Mouse (Mus musculus): Measurements from ENCODE around the gene Ppara. TPM values are rescaled to one million over a fixed set of nuclear protein-coding genes. Genes with fewer than 3 reads are reported as not detected.
A peak's percentile ranks its signal among the peaks of the same experiment; 100 is the strongest.

Ppara gene
- polyA plus RNA-seq, 1 experiment from 2014 or later = 1.2 TPM

- H3K4me3 ChIP-seq (replicated peaks; ENCODE audit: low read length) = no peak overlapping the region
- H3K4me2 ChIP-seq (replicated peaks) = no peak overlapping the region
- no peak overlapping the region for H3K9ac ChIP-seq
- WGBS = 36% methylated on average over 10 of the region's 10 CpGs
- H3K4me1 ChIP-seq (replicated peaks; ENCODE audit: control insufficient read depth, insufficient read depth, low read length) = no peaks in the 10 kb centered on the region
- peak overlapping the region; percentile 49 for H3K27ac ChIP-seq
- DNase-seq (ENCODE audit: low spot score) = peak; percentile 77
- no peaks in the 10 kb centered on the region for H3K9me3 ChIP-seq (ENCODE audit: control insufficient read depth, low read length)
- ATAC-seq (ENCODE audit: low FRiP score) = peak; percentile 21; the same call in 1 of the 2 replicates
- no peaks in the 10 kb centered on the region for H3K27me3 ChIP-seq (ENCODE audit: control insufficient read depth, insufficient read depth, low read length)
- H3K36me3 ChIP-seq (replicated peaks; ENCODE audit: control insufficient read depth, insufficient read depth) = peaks cover 33% of the 10 kb centered on the region
Observed at GRCm38 (mm10) chr15:85709268-85709973, 25.4 kb upstream of the Ppara start.

GRCm38 (mm10) chr15:85710179-85710578 is 24.6 kb upstream of the Ppara start:
- no peaks in the 10 kb centered on the region for H3K27me3 ChIP-seq (ENCODE audit: control insufficient read depth, insufficient read depth, low read length)
- peak; percentile 88 for DNase-seq (ENCODE audit: low spot score)
- H3K36me3 ChIP-seq (replicated peaks; ENCODE audit: control insufficient read depth, insufficient read depth) = peaks cover 25% of the 10 kb centered on the region
- H3K4me2 ChIP-seq (replicated peaks) = no peak overlapping the region
- H3K4me1 ChIP-seq (replicated peaks; ENCODE audit: control insufficient read depth, insufficient read depth, low read length) = no peaks in the 10 kb centered on the region
- ATAC-seq (ENCODE audit: low FRiP score) = peak; percentile 47
- 0% methylated on average over 4 of the region's 8 CpGs for WGBS
- peak overlapping the region; percentile 49; the same call in 1 of the 2 replicates for H3K27ac ChIP-seq
- no peak overlapping the region for H3K4me3 ChIP-seq (replicated peaks; ENCODE audit: low read length)
- no peak overlapping the region for H3K9ac ChIP-seq
- H3K9me3 ChIP-seq (ENCODE audit: control insufficient read depth, low read length) = no peaks in the 10 kb centered on the region

GRCm38 (mm10) chr15:85710641-85711580 is 23.9 kb upstream of the Ppara start:
- H3K9me3 ChIP-seq (ENCODE audit: control insufficient read depth, low read length) = no peaks in the 10 kb centered on the region
- ATAC-seq (ENCODE audit: low FRiP score) = no peak
- no peaks in the 10 kb centered on the region for H3K4me1 ChIP-seq (replicated peaks; ENCODE audit: control insufficient read depth, insufficient read depth, low read length)
- H3K4me2 ChIP-seq (replicated peaks) = no peak overlapping the region
- DNase-seq (ENCODE audit: low spot score) = no peak
- WGBS = 82% methylated on average over 17 of the region's 17 CpGs
- H3K27ac ChIP-seq = no peak overlapping the region
- H3K9ac ChIP-seq = no peak overlapping the region
- H3K27me3 ChIP-seq (ENCODE audit: control insufficient read depth, insufficient read depth, low read length) = no peaks in the 10 kb centered on the region
- no peak overlapping the region for H3K4me3 ChIP-seq (replicated peaks; ENCODE audit: low read length)
- H3K36me3 ChIP-seq (replicated peaks; ENCODE audit: control insufficient read depth, insufficient read depth) = peaks cover 18% of the 10 kb centered on the region

GRCm38 (mm10) chr15:85712565-85713168 is 22.1 kb upstream of the Ppara start:
- DNase-seq (ENCODE audit: low spot score) (no peak), ATAC-seq (ENCODE audit: low FRiP score) (no peak)
- Histone ChIP-seq H3K4me3 (replicated peaks; ENCODE audit: low read length) (no peak overlapping the region), H3K36me3 (replicated peaks; ENCODE audit: control insufficient read depth, insufficient read depth) (0 out of 2 replicates have a peak, but pooled peaks cover under 1% of the 10 kb centered on the region), H3K9me3 (ENCODE audit: control insufficient read depth, low read length) (no peaks in the 10 kb centered on the region), H3K4me1 (replicated peaks; ENCODE audit: control insufficient read depth, insufficient read depth, low read length) (no peaks in the 10 kb centered on the region), H3K27ac (no peak overlapping the region), H3K9ac (no peak overlapping the region), H3K27me3 (ENCODE audit: control insufficient read depth, insufficient read depth, low read length) (no peaks in the 10 kb centered on the region), H3K4me2 (replicated peaks) (no peak overlapping the region)
- 42% methylated on average over 5 of the region's 5 CpGs for WGBS

GRCm38 (mm10) chr15:85713417-85713816 is 21.4 kb upstream of the Ppara start:
- no peaks in the 10 kb centered on the region for H3K27me3 ChIP-seq (ENCODE audit: control insufficient read depth, insufficient read depth, low read length)
- no peak overlapping the region for H3K27ac ChIP-seq
- no peaks in the 10 kb centered on the region for H3K9me3 ChIP-seq (ENCODE audit: control insufficient read depth, low read length)
- H3K9ac ChIP-seq = no peak overlapping the region
- ATAC-seq (ENCODE audit: low FRiP score) = no peak
- no peak overlapping the region for H3K4me2 ChIP-seq (replicated peaks)
- H3K4me1 ChIP-seq (replicated peaks; ENCODE audit: control insufficient read depth, insufficient read depth, low read length) = no peaks in the 10 kb centered on the region
- WGBS = 90% methylated on average over 9 of the region's 9 CpGs
- no peak for DNase-seq (ENCODE audit: low spot score)
- no peaks in the 10 kb centered on the region for H3K36me3 ChIP-seq (replicated peaks; ENCODE audit: control insufficient read depth, insufficient read depth)
- no peak overlapping the region for H3K4me3 ChIP-seq (replicated peaks; ENCODE audit: low read length)

GRCm38 (mm10) chr15:85715059-85715458 is 19.7 kb upstream of the Ppara start:
- no peak overlapping the region for H3K4me2 ChIP-seq (replicated peaks)
- no peaks in the 10 kb centered on the region for H3K4me1 ChIP-seq (replicated peaks; ENCODE audit: control insufficient read depth, insufficient read depth, low read length)
- no peak for DNase-seq (ENCODE audit: low spot score)
- H3K9ac ChIP-seq = no peak overlapping the region
- H3K27me3 ChIP-seq (ENCODE audit: control insufficient read depth, insufficient read depth, low read length) = no peaks in the 10 kb centered on the region
- no peaks in the 10 kb centered on the region for H3K9me3 ChIP-seq (ENCODE audit: control insufficient read depth, low read length)
- no peak overlapping the region for H3K4me3 ChIP-seq (replicated peaks; ENCODE audit: low read length)
- H3K27ac ChIP-seq = no peak overlapping the region
- no peak for ATAC-seq (ENCODE audit: low FRiP score)
- WGBS = 80% methylated on average over 3 of the region's 3 CpGs
- H3K36me3 ChIP-seq (replicated peaks; ENCODE audit: control insufficient read depth, insufficient read depth) = no peaks in the 10 kb centered on the region

- WGBS = 4% methylated on average over 7 of the region's 7 CpGs
- H3K4me2 ChIP-seq (replicated peaks) = no peak overlapping the region
- no peak overlapping the region for H3K4me3 ChIP-seq (replicated peaks; ENCODE audit: low read length)
- DNase-seq (ENCODE audit: low spot score) (peak; percentile 86), ATAC-seq (ENCODE audit: low FRiP score) (peak; percentile 31; the same call in 1 of the 2 replicates)
- no peaks in the 10 kb centered on the region for H3K4me1 ChIP-seq (replicated peaks; ENCODE audit: control insufficient read depth, insufficient read depth, low read length)
- H3K9ac ChIP-seq = no peak overlapping the region
- no peak overlapping the region for H3K27ac ChIP-seq
- no peaks in the 10 kb centered on the region for H3K27me3 ChIP-seq (ENCODE audit: control insufficient read depth, insufficient read depth, low read length)
- no peaks in the 10 kb centered on the region for H3K36me3 ChIP-seq (replicated peaks; ENCODE audit: control insufficient read depth, insufficient read depth)
- H3K9me3 ChIP-seq (ENCODE audit: control insufficient read depth, low read length) = no peaks in the 10 kb centered on the region
Observed at GRCm38 (mm10) chr15:85716045-85716444, 18.7 kb upstream of the Ppara start.

GRCm38 (mm10) chr15:85716591-85716990 is 18.2 kb upstream of the Ppara start:
- Histone ChIP-seq H3K4me3 (replicated peaks; ENCODE audit: low read length) (no peak overlapping the region), H3K36me3 (replicated peaks; ENCODE audit: control insufficient read depth, insufficient read depth) (no peaks in the 10 kb centered on the region), H3K9me3 (ENCODE audit: control insufficient read depth, low read length) (no peaks in the 10 kb centered on the region), H3K27ac (no peak overlapping the region), H3K9ac (no peak overlapping the region), H3K4me1 (replicated peaks; ENCODE audit: control insufficient read depth, insufficient read depth, low read length) (no peaks in the 10 kb centered on the region), H3K27me3 (ENCODE audit: control insufficient read depth, insufficient read depth, low read length) (no peaks in the 10 kb centered on the region), H3K4me2 (replicated peaks) (no peak overlapping the region)
- WGBS = 87% methylated on average over 5 of the region's 5 CpGs
- DNase-seq (ENCODE audit: low spot score) (no peak), ATAC-seq (ENCODE audit: low FRiP score) (no peak)

GRCm38 (mm10) chr15:85717008-85717407 is 17.8 kb upstream of the Ppara start:
- no peak overlapping the region for H3K4me3 ChIP-seq (replicated peaks; ENCODE audit: low read length)
- no peaks in the 10 kb centered on the region for H3K9me3 ChIP-seq (ENCODE audit: control insufficient read depth, low read length)
- H3K36me3 ChIP-seq (replicated peaks; ENCODE audit: control insufficient read depth, insufficient read depth) = no peaks in the 10 kb centered on the region
- DNase-seq (ENCODE audit: low spot score) (no peak), ATAC-seq (ENCODE audit: low FRiP score) (no peak)
- no peaks in the 10 kb centered on the region for H3K4me1 ChIP-seq (replicated peaks; ENCODE audit: control insufficient read depth, insufficient read depth, low read length)
- H3K27me3 ChIP-seq (ENCODE audit: control insufficient read depth, insufficient read depth, low read length) = no peaks in the 10 kb centered on the region
- WGBS = 66% methylated on average over 4 of the region's 4 CpGs
- H3K9ac ChIP-seq = no peak overlapping the region; the same call in 1 of the 2 replicates
- no peak overlapping the region for H3K4me2 ChIP-seq (replicated peaks)
- no peak overlapping the region for H3K27ac ChIP-seq
